Mouse (Mus musculus) gonadal fat pad, adult 2 months (tissue): ENCODE results near the gene Kcnma1. TPM values are rescaled to one million over a fixed set of nuclear protein-coding genes. Genes with fewer than 3 reads are reported as not detected.

Experiments used
- DNase-seq: peaks from one replicate; pipeline ENCODE4 v3.0.0-alpha.2; 2012; ENCODE audit warnings: low read depth
- polyA plus RNA-seq: library from polyadenylated mRNA; depleted of rRNA; stranded (reverse); fragments of >200 nt; gene quantifications from 2 replicates; pipeline ENCODE4 v1.2.3, GENCODE M21; 2012

Kcnma1 gene
- polyA plus RNA-seq, 1 experiment = 6.0 TPM

DNA sequence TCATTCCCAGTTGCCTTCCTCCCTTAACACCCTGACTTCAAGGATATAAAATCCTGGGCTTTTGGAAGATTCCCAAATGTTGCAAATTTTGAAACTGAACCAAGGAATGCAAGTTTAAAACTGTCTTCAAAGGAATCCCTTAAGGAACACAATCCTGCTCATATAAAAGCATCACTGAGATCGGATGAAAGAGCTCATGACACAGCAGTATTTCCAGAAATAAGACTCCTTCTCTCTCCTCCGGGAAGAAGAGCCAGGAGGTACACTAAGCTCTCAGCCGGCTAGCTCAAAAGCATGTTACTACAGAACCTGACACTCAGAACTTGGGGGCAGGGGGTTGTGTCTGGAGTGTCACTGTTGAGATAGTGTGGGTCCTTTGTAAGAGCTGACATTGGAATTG, 325.8 kb downstream of the Kcnma1 start:
- no peak for DNase-seq

DNA sequence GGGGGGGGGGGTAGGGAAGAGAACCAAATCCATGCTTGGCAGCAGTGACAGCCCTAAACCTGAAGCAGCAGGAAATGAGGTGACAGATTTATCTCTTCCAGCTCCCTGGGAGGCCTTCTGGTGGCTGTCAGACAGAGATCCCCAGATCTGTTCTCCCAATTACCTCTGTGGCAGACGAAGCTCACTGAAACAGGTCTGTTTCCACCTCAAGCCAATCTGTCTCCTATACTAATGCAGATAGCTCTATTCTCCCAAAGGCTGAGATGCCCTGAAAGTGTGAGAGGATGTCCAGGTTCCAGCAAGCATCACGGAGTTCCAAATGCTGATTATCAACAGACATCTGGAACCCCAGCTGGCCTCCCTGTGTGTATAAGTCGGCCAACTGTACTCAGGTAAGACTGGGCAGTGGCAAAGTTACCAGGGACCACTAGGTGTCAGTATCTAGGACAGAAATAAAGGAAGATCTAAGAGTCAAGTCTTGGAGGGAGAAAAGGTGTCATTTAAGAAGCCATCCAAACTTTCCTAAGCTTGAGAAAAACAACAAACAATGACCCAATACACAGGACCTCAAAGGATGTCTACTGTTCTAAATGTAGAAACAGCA, 329.7 kb downstream of the Kcnma1 start:
- no peak for DNase-seq

DNA sequence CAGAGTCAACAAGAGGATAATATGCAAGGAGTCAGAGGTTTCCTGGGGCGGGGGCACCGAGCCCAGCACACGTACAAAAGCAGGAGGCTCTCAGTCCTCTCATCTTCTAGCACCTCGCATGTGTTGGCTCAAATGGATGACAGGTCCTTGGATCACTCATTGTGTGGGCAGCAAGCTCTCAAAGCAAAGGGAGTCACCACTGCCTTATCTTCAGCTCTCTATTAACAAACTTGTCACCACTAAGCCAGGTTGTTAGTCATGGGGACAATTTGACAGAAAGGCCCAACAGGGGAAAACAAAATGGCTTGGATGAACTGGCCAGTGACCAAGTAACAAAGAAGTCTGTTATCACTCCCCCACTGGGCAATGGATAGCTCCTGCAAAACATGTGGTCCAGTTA, 331.5 kb downstream of the Kcnma1 start:
- DNase-seq = no peak

DNA sequence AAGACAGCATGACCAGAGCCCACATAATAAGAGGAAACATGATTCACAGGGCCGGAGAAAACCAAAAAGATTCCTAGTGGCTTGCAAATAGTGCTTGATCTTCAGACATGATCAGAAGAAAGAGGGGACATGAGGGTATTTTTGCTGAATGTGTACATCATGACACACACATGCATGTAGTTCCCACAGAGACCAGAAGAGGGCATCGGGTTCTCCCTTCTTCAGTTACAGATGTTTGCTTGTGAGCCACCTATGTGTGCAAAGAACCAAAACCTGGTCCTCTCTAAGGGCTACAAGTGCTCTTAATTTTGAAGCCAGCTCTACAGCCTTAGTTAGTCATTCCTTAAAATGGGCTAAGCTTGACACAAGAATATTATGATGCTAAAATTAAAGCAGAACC, 334.9 kb downstream of the Kcnma1 start:
- DNase-seq = no peak

DNA sequence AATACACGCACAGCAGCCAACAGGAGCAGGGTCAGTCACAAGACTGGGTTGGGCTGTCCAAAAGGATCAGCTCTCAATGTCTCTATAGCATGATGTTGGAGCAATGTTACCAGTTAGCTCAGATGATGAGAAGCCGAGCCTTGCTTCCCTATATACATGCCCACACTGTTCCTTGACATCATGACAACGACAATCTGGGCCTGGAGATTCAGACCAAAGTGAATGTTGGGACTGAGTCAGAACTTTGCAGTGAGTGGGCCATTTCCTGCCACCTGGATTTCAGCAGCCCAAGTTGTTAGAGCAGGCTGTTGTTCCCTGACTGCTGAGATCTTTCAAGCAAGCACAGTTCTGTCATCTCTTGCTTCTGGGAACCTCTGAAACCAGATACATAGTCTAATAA, 347.9 kb downstream of the Kcnma1 start:
- no peak for DNase-seq

DNA sequence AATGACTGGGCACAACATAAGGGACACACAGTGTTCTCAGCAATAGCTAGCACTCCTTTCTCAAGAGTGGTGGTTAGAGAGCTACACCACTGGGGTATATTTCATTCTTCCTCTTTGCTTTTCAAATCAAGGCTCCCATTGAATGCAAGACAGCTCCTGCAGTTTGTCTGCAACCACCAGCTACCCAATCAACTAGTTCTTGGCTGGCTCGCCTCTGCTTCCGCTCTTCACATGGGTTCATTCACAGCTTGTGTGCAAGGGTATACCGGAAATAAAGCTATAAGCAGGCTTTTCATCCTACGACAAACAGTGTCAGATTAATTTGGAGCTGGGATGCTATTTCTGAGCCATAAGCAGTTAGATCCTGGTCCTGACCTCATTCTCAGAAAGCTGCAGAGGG, 362.6 kb downstream of the Kcnma1 start:
- DNase-seq = no peak

DNA sequence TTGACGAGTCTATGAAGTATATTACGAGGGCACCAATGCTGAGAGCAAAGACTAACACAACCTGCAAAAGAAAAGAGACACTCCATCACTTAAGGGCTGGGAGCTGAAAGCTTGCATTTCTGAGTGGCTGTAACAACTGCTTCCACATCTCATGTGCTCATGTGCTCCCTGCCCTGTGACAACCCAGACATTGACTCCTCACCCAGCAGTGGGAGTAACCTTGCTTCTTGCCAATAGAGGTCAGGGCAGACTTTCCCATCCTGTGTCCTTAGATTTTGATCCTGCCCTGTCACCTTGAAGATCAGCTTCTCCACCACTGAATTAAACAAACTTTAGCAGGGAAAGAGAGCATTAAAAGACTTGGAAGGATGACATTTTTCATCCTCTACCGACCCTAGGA, 364.2 kb downstream of the Kcnma1 start:
- DNase-seq = no peak

DNA sequence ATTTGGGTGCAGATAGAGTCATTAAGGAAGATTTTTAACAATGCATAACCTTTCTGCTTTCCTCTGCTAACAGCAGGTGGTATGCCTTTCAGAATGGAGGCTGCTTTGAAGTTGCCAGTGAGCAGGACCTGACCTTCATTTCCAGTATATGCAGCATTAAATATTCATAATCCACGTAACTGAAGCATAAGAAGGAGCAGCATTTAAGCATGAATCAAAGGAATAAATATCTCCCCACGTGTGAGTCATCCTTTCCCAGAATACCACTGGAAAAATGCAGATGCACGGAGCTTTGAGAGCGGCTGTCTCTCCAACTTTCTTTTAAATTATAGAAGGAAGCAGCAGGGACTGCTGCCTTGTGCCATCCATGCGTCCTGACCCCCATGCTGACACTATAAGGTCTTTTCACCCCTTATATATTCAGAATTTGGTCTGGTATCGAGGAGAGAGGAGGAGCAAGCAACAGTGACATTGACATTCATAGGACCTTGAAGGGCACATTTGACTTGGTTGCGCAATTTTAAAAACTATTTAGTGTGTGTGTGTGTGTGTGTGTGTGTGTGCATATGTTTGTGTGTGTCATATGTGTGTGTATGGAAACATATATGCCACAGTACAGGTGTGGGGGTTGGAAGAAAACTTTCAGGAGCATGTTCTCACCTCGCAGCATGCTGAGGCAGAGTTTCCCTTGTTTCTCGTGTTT, 368.8 kb downstream of the Kcnma1 start:
- DNase-seq = no peak

DNA sequence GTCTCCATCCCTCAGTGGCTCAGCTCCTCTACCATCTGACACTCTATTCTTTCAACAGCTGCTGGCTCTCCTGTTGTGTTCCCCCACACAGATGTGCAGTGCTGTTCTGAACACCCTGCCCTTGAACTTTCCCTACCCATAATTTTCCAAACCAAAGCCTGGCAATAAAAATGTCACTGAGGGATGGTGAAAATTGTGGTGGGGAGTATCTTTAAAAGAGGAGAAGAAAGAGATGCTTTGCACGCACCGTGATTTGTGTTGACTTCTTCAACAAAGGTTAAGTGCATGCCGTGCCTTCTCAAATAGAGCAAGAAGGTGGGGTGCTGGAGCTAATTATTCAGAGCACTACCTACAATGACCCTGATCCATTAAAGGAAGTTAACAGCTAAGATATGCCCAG, 371.1 kb downstream of the Kcnma1 start:
- no peak for DNase-seq

DNA sequence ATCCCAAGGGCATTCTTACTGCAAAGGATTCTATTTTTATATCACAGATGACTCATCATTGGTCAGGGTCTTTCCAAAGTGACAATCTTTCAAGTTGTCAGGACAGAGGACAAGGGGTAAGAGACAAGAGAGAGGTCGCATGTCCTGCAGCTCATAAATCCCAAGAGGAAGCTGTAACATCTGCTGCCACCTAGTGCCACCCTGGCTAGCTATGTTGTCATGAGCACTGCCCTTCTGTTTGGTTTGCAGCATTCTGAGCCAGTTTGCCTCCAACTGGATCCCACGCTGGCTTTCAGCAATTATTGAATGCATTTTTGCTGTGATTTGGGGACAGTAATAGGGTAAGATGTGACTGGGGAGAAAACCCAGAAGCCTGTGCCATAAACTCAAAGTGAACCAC, 373.6 kb downstream of the Kcnma1 start:
- no peak for DNase-seq

DNA sequence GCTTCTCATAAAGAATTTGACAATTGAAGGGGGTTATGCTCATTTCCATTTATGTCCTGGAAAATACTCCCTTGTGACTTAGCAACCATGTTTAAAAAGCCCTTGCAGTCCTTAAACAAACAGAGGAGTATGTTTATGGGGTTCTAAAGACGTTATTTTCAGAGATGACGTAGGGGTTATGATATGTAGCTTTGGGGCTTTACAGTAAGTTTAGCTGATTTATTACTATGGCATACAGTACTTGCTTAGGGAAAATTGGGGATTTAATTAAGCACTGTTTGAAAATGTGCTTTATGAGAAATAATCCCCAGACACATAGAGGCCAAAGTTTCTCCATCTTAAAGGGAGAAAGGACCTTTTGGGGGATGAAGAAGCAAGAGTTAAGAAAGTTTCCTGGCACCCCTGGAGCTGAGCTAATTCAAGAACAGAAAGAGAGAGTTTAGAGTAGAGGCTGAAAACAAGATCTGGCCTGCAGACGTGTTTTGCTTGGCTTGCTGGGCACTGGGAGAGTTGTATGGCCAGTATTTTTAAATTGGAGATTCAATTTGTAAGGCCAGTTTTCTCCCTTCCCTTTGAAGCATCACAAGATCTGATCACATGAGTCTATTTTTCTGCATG, 376.1 kb downstream of the Kcnma1 start:
- DNase-seq = no peak

DNA sequence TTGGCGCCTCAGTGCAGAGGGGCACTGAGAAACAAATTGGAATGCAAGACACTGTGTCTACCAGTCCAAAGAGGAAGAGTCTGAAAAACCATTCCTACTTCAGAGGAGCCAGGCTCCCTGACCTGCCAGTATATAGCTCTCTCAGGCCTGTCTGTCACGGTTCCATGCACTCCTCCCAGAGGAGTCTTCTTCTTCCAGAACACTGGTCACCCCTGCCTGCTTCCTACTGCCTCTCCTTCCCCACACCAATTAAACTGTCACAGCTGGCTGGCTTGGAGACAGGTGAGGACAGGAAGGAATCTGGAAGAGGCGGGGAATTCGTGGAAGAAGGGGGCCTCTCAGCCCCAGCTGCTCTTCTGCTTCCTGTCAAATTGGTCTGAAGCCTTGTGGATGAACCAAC, 378.4 kb downstream of the Kcnma1 start:
- DNase-seq = no peak

DNA sequence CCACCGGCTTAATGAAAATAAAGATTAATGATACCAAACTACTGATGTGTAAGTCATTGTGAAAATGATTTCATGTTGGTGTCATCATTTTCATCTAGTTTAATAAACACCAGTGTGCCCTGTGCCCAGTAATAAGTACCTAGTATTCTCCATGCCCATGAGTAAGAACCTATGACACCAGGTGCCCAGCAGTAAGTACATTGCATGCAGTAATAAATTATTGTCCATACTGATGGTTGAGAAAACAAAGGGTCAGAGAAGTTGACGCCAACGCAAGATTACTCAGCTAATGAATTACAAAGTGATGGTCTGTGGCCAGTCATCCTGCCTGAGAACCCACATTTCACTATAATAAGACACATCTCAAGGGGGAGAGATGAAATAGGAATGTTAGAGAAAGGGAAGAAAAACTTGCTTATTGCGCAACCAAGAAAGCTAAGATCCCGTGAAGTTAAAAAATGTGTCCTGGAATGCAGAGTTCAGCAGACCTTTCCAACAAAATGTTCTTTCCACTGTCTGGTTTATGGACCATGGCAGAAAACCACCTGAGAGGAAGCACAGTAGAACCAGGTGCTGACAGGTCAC, 381.2 kb downstream of the Kcnma1 start:
- no peak for DNase-seq

DNA sequence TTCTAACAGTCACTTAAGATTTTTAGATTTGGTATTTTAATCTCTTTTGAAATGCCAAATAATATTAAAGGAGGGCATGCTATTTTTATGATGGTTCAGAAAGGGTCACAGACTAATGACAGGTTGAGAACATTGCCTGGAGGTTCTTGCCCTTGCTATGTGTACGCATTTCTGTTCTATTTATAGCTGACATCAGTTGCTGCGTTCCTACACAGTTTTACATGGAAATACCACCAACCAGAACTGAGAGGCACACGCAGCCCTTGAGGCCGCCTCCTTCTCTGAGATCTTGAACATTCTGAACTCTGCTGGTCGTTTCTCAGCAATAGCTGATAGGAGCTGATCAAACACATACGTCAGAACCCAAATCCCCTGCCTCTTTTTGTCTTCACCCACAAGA, 387.4 kb downstream of the Kcnma1 start:
- no peak for DNase-seq

DNA sequence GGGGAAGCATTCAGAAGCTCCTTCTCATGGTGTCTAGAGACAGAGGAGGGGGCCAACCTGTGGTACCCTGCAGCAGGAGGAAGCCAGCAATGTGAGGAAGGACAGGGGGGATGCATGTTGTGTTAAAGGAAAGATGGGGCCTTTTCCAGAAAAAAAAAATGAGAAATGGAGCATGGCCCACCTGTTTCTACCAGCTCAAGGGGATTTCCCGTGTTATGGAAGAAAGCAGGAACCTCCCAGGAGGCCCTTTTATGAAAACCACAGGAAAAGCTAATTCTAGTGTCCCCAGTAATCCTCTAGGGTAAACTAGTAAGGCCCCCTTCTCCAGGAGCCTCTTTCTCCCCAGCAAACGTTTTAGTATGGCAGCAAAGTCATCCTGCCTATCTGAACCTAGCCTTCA, 388.2 kb downstream of the Kcnma1 start:
- no peak for DNase-seq

DNA sequence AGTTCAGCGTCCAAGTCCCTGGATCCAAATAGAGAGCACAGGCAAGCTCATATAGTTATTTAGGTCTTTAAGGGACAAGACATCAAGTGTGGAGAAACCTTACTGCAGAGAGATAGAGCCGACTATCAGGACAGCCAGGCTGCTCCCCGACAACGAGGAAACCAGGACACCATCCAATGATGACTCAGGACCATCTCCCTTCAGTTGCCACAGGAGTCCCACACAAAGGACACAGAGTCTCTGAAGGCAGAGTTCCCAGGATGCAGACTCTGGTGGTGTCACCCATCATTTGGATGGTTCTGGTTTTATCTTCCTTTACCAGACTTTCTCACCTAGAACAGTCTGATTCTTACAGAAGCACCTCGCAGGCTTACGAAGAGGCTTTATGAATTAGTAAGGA, 388.9 kb downstream of the Kcnma1 start:
- no peak for DNase-seq

DNA sequence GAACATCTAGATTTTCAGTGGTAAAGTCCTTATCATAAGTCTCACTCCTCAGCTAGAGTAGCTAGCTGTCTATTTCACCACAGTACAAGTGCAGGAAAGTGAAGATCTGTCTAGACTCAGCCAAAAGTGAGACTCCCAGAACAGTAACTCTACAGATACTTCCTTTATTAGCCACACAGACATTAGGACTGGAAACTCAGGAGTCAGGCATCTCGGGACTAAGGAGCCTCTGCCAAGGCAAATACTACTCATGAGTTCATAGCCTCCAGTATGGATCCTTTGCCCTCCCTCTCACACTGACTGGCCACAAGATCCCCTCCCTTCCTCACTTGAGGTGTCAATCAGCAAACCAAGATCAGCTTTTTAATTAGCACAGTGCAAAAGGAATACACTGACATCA, 389.8 kb downstream of the Kcnma1 start:
- no peak for DNase-seq

DNA sequence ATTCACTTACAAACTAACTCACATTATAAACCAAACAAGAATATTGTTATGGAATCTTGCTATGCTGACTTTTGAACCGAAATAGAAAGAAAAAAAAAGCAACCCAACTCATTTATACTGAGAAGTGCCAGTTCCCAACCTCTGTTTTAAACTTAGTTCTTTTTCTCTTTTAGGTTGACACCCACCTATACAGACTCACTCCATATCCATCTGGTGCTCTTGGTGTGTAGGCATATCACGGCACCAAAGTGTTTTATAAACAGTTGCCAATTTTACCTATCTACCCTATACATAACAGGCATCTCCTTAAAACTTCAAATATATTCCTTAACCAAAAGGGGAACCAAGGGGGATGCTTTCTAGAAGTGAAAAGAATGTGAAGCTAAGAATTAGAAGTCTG, 393.6 kb downstream of the Kcnma1 start:
- DNase-seq = no peak

DNA sequence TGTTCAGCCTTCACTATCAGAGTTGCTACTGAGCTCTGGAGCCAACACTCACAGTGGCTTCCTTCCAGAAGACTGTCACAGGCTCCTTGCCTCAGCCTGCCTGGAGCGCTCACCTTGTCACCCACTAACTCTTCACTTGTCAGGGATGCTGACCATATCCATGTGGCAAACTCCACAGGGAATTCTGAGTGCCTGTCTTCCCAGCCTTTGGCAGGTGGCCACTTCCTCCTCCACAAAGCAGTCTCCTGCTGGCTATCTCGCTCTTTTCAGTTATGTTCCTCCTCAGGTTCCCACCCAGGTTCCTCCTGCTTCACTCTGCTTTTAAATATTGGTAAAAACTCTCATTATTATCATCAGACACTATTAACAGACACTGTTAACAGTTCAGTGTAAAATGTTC, 395.3 kb downstream of the Kcnma1 start:
- no peak for DNase-seq

DNA sequence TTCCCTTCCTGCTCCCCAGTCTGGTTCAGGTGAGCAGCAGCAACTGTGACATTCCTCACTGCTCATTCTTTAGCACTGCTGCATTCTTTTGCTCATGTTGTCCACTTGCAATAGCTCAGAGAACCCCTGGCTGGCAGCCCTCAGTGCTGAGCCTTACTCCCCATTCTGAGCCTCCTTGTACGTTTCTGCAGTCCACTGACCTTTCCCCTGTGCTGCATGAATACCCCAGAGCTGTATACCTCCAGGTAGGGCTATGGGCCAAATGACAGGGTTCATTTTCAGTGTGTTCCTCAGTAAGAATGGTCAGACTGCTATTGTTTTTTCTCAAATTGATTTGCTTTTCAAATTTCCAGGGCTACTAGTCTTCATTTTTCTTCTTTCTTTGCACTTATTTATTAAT, 396.2 kb downstream of the Kcnma1 start:
- DNase-seq = no peak

DNA sequence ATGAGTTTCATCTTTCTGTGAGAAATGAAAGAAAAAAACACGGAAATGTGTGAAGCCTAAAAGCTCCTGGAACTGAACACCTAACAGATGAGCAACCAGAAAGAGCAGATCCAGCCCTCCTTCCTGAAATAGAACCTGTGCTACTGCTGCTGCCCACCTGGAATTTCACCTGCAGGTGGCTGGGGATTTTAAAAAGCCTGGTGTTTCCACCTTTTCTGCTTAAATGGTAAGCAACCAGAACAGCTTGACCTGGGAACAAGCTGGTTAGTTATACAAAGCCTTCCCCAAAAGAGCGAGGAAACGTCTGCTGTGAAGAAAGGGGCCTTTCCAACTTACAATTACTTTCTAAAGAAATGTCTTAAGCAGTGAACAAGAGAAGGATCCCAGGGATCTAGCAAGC, 404.2 kb downstream of the Kcnma1 start:
- no peak for DNase-seq

DNA sequence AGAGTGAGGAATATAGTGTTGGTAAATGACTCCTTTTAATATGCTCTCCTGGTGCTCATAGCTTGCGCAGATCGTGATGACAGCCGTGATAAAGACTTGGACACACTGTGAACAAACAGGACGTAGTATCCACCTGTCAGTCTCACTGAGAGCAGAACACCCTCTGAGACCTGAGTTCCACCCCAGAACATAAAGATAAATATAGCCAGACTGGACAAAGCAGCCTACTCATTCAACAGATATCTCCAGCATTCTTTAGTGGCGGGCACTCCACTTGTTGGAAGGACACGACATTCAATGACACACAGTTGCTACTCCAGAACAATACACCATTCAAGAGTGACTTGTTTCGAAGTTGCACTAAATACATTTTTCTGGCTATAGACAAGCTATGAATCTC, 408.6 kb downstream of the Kcnma1 start:
- DNase-seq = no peak

DNA sequence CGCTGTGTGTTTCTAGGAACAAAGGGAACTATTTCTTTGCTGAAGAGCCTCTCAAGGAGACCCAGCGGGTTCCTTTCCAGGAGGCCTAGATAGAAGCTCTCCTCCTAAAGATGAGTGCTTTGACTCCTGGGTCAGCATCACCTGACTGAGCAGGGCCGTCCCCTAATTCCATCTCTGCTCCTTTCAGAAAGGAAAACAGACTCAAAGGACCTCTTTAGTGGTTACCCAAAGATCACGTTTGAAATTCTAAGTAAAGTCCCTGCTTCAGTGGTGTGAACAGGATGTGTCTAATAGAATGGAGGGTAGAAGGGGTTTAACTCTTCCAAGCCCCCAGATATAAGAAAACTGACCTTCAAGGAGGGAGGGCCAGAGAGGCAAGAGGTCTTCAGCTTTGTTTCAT, 411.4 kb downstream of the Kcnma1 start:
- no peak for DNase-seq
